Mouse (Mus musculus): ENCODE measurements around the gene Pars2.

The Pars2 gene

DNA sequence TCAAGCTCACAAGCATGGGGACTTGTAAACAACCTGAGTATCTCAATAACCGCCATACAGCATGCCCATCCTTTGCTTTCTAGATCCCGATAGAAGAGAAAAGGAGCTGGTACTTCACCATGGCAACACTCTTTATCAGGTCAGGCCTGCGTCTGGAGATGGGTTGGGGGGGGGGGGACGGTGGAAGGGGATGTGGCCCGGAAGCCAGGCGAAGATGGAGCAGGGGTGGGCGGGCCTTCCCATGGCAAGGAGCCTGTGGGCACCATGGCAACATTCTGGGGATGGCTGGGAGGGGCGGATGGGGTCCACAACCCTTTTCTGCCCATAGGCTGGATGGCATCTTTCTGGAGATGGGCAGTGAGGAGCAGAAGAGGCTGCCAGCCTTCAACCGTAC lies 16.8 kb upstream of the Pars2 start:
- no peak for DNase-seq (ENCODE audit: low read depth)

DNA sequence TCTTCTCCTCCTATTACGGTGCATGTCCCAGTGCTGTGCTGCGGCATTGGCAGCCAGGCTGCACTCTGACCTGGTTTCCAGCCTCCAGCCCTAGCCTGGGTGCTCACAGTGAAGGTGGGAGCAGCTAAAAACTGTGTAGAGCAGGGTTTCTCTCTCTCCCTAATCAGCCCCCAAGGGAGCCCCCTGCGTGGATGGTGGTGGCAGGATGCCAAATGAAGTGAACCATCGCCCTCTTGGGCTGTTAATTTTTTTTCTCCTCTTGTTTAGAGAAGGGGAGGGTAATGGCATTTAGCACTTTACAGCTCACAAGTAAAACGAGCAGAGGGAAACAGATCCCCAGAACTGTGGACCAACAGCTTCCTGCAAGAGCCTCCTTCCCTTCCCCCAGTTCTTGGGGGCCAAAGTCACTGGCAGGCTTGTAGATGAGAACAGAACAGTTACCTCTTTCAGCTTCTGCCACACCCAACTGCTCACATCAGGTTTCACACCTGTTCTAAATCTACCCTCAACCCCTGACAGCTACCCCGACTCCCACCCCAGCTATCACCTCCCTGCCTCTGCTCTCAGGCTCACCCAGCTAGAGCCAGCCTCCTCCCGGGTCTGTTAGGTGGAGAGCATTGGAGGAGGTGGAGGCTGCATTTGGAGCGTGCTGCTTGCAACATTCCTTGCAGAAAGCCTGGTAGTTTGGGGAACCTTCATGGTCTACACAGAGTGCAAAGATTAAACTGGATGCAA lies 7.2 kb upstream of the Pars2 start:
- DNase-seq (ENCODE audit: low read depth), result no peak

DNA sequence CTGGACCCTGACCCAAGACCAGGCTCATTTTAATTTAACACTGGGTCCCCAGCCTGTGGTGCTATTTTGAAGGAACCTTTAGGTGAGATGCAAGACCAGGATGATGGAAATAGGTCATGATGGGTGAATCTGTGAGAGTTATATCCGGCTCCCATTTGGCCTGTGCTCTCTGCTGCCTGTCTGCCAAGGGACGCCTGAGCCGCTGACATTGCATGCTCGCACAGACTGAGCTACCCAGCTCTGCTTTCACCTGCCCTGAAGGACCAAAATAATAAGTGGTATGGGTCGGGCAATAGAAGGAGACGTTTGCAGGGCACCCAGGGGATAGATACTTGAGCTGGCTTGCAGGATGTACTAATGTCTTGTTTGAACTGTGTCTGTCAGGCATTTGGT lies 6.7 kb upstream of the Pars2 start:
- no peak for DNase-seq (ENCODE audit: low read depth)

DNA sequence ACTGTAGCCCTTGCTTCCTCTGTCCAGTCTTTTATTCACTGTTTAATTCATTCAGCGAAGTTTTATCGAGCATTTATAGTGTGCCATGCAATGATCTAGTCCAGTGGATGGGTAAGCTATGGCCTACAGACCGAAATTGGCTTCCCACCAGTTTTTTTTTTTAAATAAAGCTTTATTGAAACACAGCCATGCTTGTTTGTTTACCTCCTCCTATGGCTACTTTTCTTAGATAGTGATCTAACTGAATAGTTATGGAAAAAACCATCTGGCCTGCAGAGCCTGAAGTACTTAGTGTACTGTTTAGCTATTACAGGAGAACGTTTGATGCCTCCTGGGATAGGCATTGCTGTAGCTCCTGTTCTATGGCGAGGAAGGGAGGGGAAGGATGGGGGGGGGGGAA lies 5.1 kb upstream of the Pars2 start:
- no peak for DNase-seq (ENCODE audit: low read depth)

DNA sequence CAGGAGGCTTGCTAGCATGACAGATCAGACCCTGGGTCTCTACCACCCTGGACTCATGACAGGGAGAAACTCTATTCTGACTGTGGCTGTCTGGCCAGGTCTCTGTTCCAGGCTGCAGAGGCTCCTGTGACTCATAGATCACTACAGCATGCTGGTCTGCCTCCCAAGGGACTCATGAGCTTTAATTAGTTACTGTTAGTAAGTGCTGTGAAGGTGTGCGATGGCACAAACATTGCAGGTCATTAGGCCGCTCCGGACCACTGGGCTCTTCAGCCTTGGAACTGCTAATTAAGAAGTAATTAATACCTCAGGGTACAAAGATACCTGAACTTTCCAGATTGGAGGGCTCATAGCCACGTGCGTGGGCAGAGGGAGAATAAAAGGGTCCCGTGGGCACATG lies 3.7 kb upstream of the Pars2 start:
- DNase-seq (ENCODE audit: low read depth), result no peak

DNA sequence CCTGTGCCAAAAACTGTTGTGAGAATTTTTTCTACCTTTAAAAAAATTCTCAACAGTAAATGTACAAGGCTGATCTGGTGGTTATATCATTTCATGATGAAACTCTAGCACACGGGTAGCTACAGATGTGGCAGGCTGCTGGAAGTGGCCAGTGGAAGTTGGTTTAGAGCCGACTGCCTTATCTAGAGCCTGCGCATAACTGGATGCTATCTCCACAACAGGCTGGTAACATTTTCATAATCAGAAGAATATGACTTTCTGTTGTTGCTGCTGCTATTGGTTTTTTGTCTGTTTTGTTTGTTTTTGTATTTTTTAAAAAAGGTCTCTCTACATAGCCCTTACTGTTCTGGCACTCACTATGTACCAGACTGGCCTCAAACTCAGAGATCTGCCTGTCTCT lies 1.7 kb downstream of the Pars2 start:
- DNase-seq (ENCODE audit: low read depth), result no peak

DNA sequence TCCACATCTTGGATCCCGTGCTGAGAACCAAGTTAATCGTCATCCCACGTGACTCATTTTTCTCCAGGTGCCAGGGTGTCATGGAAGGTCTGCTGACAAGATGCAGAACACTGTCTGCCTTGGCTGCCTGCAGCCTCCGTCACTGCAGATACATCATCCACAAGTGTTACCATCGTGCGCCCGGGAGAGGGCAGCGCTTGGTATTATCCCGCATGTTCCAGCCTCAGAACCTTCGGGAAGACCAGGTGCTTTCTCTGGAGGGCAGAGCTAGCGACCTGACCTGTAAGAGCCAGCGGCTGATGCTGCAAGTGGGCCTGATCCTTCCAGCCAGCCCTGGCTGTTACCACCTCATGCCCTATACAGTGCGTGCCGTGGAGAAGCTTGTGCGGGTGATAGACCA lies 2.2 kb downstream of the Pars2 start:
- DNase-seq (ENCODE audit: low read depth), result no peak

DNA sequence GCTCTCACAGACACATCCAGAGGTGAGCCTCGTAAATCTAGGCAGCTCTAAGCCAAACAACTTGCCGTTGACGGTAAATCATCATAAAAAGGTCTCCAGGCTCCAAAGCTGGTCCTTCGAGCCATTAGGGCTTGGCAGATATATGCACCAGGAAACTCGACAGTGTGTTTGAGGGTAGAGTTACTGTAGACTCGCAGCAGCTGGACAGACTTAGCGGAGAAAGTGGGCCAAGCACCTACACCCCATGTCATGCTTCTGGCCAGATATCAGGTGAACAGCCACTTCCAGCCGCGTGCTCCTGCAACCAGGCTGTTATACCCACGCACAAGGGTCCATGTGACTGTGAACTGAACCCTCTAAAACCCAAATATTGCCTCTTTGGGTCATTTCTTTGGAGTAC lies 4.8 kb downstream of the Pars2 start:
- no peak for DNase-seq (ENCODE audit: low read depth)

DNA sequence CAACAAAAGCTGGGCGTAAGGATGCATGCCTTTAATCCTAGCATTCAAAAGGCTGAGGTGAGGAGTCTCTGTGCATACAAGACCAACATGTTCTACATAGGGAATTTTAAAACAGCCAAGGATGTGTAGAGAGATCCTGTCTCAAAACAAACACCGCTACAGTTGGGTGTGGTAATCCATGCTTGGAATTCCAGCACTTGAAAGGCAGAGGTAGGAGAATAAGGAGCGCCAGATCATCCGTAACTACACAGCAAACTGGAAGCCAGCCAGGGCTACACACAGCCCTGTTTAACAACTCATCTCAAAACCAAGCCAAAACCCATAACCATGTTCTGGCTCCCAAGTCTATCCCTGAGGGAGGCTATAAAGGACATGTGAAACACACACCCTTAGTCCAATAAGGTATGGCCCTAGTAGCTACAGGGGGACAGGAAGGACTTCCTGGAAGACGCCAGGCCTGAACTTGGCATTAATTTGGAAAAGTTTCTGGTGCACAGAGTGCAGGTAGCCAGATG lies 13.1 kb downstream of the Pars2 start:
- no peak for DNase-seq (ENCODE audit: low read depth)

DNA sequence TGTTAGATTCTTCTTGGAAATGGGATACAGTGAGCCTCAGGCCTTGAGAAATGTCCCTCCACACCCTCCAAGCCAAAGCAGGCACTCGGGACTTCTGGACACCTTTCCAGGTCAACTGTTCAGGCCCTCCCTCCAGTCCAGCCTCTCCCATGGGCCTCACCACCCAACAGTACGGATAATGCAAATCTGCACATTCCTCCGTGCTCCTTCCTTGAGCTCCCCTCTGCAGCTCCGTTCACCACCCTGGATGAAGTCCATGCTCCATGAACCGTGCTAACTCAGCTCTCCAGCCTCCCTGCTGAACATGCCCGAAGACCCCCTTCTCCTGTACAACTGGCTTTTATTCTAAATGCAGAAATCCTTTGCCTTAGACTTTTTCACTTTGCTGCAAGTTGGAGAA lies 13.8 kb downstream of the Pars2 start:
- no peak for DNase-seq (ENCODE audit: low read depth)

DNA sequence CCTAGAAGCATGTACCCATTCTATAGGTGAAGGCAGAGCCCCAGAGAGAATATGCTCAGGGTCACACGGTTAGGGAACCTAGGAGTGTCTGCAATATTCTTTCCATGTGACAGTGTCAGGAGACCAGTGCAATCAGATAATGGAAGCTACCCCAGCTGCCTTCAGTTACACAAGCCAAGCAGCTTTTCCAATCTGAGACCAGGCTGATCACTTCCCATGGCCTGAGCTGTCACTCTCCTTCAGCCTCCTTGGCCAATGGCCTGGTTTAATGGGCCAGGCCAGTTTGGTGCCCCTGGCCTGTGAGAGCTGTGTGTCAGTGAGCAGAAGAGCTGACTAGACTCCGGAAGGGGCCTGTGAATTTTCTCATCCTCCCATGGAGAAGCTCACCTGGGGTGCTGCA lies 14.4 kb downstream of the Pars2 start:
- DNase-seq (ENCODE audit: low read depth), result no peak

DNA sequence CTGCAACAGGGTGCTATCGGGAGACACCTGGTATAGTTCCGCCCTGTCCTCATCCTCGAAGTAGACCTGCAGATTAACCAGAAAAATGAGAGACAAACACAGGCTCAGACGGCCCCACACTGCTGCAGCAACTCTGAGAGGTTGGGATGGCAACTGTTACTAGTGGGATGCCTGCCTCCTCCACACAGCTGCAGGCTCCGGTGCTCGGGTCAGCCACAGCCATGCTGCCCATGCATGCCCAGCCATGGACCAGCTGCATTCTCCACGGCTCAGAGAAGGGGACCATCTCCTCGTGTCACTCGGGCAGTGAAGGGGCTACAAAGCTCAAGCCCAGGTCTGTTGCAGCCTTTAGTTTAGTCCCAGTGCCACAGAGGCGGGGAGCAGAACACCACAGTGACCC lies 14.8 kb downstream of the Pars2 start:
- DNase-seq (ENCODE audit: low read depth), result no peak

DNA sequence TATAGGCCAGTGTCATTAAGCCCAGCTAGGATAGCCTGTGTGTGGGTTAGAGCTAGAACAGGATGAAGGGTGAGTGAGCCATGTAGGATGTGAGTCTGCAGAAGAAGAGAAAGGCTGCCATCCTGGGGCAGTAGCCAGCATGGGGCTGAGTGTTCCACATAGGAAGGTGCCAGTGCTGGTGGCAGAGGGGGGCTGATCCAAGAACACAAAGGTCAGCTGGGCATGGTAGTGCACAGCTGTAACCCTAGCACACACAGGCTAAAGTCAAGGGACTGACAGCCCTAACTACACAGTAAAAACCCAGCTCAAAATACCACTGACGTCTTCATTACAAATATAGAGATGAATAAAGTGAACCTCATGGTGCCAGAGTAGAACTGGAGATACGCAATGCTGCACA lies 15.7 kb downstream of the Pars2 start:
- no peak for DNase-seq (ENCODE audit: low read depth)

DNA sequence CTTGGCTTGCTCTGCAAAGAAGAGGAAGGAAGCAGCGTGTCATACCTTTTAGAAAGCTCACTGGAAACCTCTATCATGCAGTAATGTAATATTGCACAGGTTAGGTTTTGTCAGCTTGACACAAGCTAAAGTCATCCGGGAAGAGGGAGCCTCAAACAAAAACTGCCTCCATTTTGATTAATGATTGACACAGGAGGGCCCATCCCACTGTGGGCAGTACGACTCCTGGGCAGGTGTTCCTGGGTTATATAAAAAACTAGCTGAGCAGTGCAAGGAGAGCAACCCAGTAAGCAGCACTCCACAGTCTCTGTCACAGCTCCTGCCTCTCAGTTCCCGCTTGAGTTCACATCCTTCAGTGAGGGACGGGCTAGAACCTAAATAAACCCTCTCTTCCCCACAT lies 25.9 kb downstream of the Pars2 start:
- no peak for DNase-seq (ENCODE audit: low read depth)

DNA sequence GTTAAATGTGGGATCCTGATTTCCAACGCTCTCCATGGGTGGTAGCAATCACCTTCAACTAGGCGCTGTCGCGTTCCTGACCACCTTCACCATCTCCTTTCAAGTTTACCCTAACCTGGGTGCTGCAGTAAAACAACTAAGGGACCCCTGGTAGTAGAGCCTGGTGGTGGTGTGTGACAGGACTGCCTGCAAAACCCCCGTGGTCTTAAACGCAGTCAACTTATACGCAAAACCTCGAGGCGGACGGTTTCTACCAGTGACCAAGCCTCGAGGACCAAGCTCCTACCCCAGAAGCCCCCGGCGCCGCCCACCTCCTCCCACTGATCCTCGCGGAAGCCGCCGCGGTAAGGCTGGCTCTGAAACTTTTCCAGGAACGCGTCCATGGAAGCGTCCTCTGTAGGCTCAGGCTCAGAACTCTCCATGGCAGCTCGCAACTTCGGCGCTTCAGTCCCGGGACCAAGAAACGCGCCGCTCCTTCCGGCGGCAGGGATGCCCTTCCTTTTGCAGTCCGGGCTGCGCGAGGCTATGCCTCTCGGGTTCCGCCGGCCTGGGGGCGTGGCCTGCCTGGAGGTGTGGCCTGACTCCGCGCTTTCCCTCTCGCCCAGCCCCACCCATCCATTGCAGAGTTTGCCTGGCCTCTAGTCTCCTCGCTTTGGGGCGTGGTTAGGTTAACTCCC lies 27.7 kb downstream of the Pars2 start, which contains the start of gene Ttc4:
Gene Ttc4, minus strand, starts transcription at position 503 of the 677 bp plus-strand sequence.
- DNase-seq (ENCODE audit: low read depth), result peak; percentile 93

DNA sequence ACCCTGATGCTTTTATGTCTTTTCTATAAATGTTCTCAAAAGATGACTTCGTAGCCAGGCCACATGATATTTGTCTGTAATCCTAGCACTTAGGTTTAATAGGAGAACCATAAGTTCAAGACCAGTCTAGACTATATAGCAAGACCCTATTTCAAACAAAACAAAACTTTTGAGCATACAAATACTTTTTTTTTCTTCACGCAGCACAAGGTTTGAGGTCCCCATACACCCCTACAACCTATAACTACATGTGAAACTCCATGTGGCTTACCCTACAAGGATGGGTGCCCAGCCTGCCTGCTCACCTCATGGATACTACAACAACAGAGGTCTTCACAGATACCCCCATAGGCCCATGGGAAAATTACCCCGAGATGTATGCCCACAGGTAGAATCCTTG lies 28.3 kb downstream of the Pars2 start:
- no peak for DNase-seq (ENCODE audit: low read depth)

DNA sequence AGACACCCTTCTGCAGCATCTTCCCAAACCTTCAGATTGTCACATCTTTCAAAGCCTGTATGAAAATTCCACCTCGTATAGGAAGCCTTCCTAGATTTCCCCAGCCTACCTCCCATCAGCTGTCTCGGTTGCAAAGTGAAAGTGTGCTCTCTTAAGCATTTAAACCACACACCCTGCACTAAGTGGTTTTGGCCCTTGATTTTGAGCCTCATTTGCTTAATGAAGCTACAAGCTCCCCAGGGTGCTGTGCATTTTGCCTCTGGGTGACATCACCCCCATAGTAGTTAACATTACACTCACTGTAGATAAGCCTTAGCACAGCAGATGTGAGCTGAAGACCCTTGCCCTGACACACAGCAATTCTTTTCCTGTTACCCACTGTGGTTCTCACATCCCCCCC lies 30.1 kb downstream of the Pars2 start:
- no peak for DNase-seq (ENCODE audit: low read depth)

DNA sequence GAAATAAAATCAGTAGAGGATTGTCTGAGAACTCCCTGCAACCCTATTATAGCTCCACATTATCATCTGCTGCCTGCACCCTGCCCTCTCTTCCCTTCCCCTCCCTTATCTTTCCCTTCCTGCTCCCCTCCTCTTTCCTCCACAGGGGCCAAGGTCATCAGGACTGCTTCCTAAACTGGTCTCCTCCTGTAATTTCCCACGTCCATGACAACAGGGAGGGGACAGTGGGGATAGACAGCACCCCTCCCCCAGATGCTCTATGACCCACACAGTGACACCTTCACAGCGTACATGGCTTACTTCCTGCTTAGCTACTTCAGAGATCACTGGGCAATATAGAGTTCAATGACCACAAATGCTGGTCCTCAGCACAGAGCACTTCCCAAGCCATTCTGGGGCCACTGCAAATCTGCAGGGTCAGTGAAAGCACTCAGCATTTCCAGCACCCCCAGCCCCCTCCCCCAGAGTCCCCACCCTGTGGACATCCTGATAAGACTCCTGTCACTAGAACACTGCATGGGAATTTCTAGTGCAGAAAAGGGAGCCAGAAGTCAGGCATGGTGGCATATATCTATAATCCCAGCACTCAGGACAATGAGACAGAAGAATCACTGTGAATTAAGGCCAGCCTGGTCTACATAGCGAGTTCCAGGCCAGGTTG lies 37.9 kb downstream of the Pars2 start:
- no peak for DNase-seq (ENCODE audit: low read depth)

DNA sequence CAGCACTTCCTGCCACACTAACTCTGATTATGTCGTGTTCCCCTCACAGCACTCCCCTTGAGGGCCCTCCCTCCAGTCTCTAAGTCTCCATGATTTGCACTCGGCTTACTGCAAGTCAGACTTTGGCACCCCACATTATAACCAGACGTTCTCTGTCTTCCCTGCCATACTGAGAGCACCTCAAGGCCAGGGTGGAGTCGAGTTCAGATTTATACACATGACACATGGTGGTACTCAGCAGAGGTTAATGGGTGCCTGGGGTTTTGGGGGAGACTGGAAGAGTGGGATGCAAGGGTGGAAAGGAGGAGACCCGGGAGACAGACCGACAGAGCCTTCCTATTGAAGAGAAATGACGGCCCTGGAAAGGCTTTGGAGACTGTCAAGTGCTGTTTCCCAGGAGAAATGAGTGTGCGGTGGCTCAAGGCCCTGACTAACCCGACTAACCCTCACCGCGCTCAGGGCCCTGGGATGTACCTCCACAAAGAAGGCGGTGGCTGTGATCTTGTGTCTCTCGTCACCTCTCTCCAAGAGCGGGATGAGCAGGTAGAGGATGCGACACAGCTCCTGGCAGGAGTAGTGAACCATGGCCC lies 43.1 kb downstream of the Pars2 start:
- no peak for DNase-seq (ENCODE audit: low read depth)

DNA sequence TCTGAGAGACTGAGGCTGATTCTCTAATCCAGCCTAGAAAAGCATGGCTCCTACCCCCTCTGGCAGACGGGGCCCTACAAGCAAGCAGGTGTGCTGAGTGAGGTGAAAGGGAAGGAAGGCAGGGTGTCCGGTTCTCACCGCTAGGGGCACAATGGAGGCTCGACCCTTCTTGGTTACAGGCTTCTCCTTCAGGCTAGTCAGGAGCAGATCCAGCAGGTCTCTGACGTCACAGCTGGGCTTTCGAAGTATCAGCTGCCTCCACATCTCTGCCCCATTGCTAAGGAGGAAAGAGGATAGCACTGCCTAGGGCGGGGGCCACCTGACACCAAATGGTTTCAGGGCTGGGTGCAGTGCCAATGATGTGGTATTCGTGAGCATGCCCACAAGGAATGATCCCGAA lies 49.1 kb downstream of the Pars2 start:
- peak; percentile 19 for DNase-seq (ENCODE audit: low read depth)

DNA sequence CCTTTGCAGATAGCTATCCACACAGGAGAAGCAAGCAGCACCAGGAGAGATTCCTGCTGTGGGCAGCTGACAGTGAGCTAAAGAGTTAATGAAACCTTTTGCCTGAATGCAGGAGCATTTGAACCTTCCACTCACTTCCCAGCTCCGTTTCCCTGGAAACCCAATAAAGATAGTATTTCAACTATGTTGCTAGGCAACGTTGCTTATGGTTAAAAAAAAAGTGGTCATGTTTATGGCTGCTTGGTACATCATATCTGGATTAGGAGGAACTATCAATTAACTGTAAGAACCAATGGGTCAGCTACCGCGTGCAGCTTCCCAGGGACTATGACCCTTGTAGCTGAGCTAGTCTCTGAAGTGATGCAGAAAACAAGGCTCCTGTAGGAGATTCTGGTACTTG lies 49.9 kb downstream of the Pars2 start:
- no peak for DNase-seq (ENCODE audit: low read depth)

DNA sequence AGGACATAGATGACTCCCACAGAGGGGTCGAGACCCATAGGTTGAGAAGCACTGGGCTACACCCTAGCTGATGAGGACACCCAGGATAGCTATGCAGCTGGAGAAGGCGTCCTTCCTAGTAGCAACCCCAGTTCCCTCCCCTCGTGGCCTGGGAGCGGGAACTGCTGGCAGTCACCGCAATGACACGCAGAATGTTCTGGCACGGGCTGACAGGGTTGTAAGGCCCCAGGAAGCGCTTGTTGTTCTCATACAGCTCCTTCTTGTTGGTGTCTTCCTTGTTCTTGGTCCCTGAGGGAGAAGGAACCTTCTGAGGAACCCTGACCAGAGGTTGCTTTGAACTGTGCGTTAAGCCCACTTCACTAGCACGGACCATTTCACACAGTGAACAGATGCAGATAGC lies 53.1 kb downstream of the Pars2 start:
- no peak for DNase-seq (ENCODE audit: low read depth)

DNA sequence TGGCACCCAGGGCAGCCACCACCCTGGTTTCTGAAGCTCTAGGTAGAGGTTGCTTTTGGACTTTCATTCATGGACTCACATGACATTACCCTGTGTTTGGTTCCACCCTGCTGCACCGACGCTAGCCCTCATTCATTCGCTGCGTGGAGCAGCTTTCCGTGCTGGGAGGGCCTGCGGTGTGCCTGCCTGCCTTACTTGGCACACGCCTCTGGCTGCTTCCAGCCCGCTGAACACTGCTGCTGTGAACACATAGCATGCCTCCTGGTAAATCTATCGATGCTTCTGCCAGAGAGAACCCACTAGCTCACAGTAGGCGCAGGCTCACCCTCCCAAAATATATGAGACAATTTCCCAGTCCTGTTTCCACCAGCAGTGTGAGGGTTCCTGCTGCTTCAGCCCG lies 53.5 kb downstream of the Pars2 start:
- DNase-seq (ENCODE audit: low read depth), result no peak

Measured in c-Kit-positive CD71-negative TER-119-negative erythroid progenitor cells, embryonic 14.5 days (primary cell).